Mouse (Mus musculus): Measurements from ENCODE around the gene Gm49318. TPM values are rescaled to one million over a fixed set of nuclear protein-coding genes. Genes with fewer than 3 reads are reported as not detected.

Gene Gm49318
- polyA plus RNA-seq (2012), result not detected in 2 replicates

- TF ChIP-seq GATA1 (IDR thresholded peaks at IDR 0.05; ENCODE audit: low read length), result no peak
Observed at GRCm38 (mm10) chr9:22070791-22071573, at the start of gene Gm49318, which contains the start of gene Zfp653. Gene Gm49318, minus strand, starts transcription at chr9:22071259. Gene Zfp653, minus strand, starts transcription at chr9:22071376.

- no peak for TF ChIP-seq GATA1 (IDR thresholded peaks at IDR 0.05; ENCODE audit: low read length)
Observed at GRCm38 (mm10) chr9:22119543-22119942, 48.5 kb upstream of the Gm49318 start.

GRCm38 (mm10) chr9:22117754-22118456, 46.8 kb upstream of the Gm49318 start:
- TF ChIP-seq GATA1 (IDR thresholded peaks at IDR 0.05; ENCODE audit: low read length), result no peak

- no peak for TF ChIP-seq GATA1 (IDR thresholded peaks at IDR 0.05; ENCODE audit: low read length)
Observed at GRCm38 (mm10) chr9:22116740-22117426, 45.8 kb upstream of the Gm49318 start, which contains the start of gene Elof1. Gene Elof1, minus strand, starts transcription at chr9:22117172.

GRCm38 (mm10) chr9:22116086-22116485, 45.0 kb upstream of the Gm49318 start:
- TF ChIP-seq GATA1 (IDR thresholded peaks at IDR 0.05; ENCODE audit: low read length), result no peak

- TF ChIP-seq GATA1 (IDR thresholded peaks at IDR 0.05; ENCODE audit: low read length), result no peak
Observed at GRCm38 (mm10) chr9:22115635-22116034, 44.6 kb upstream of the Gm49318 start.

GRCm38 (mm10) chr9:22108194-22108593, 37.1 kb upstream of the Gm49318 start:
- TF ChIP-seq GATA1 (IDR thresholded peaks at IDR 0.05; ENCODE audit: low read length), result no peak

GRCm38 (mm10) chr9:22099922-22100321, 28.9 kb upstream of the Gm49318 start:
- no peak for TF ChIP-seq GATA1 (IDR thresholded peaks at IDR 0.05; ENCODE audit: low read length)

- TF ChIP-seq GATA1 (IDR thresholded peaks at IDR 0.05; ENCODE audit: low read length), result no peak
Observed at GRCm38 (mm10) chr9:22098993-22099696, 28.1 kb upstream of the Gm49318 start, which contains the start of gene Cnn1. Gene Cnn1, plus strand, starts transcription at chr9:22099216.

- no peak for TF ChIP-seq GATA1 (IDR thresholded peaks at IDR 0.05; ENCODE audit: low read length)
Observed at GRCm38 (mm10) chr9:22095854-22096307, 24.8 kb upstream of the Gm49318 start.

GRCm38 (mm10) chr9:22092746-22093145, 21.7 kb upstream of the Gm49318 start:
- no peak for TF ChIP-seq GATA1 (IDR thresholded peaks at IDR 0.05; ENCODE audit: low read length)

GRCm38 (mm10) chr9:22089986-22090385, 18.9 kb upstream of the Gm49318 start:
- no peak for TF ChIP-seq GATA1 (IDR thresholded peaks at IDR 0.05; ENCODE audit: low read length)

- TF ChIP-seq GATA1 (IDR thresholded peaks at IDR 0.05; ENCODE audit: low read length), result no peak
Observed at GRCm38 (mm10) chr9:22089281-22089680, 18.2 kb upstream of the Gm49318 start.

GRCm38 (mm10) chr9:22087034-22087618, 16.1 kb upstream of the Gm49318 start:
- TF ChIP-seq GATA1 (IDR thresholded peaks at IDR 0.05; ENCODE audit: low read length), result no peak

GRCm38 (mm10) chr9:22086012-22086411, 15.0 kb upstream of the Gm49318 start:
- no peak for TF ChIP-seq GATA1 (IDR thresholded peaks at IDR 0.05; ENCODE audit: low read length)

All from G1E-ER4 (cell line).